ENCODE assay signal across 16 mouse cellular contexts in the genomic region with DNA sequence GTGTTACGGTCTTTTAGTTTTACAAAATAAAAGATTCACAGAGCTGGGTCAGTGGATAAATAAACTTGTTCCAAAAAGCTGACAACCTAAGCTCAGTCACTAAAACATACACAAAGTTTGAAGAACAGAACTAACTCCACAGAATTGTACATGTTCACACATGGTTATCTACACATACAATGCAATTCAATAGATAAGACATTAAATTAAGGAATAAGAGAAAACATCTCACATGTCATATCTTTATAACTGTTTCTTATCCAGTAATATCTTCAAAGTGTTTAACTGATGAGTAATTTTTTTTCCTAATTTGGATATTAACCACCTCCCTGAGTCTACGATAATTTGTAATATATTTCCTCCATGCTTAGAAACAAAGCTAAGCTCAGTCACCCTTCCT.
"Had no signal": no experiment of that assay in that cellular context is flagged by ENCODE, and none has a peak within 500 bp of the region (broad histone marks: within the 10 kb centered on the region; RNA-seq: fewer than 3 reads in every experiment).

No protein-coding gene starts in this region.

- H3K9ac ChIP-seq: neural tube, embryonic 12.5 days; neural tube, embryonic 13.5 days; neural tube, embryonic 15.5 days; stomach, embryonic 15.5 days had no signal

- H3K4me2 ChIP-seq: neural tube, embryonic 12.5 days; neural tube, embryonic 13.5 days; neural tube, embryonic 15.5 days; stomach, embryonic 15.5 days had no signal

- H3K4me3 ChIP-seq: neural tube, embryonic 12.5 days; neural tube, embryonic 13.5 days; neural tube, embryonic 15.5 days; stomach, embryonic 15.5 days had no signal

- DNase-seq: retina, postnatal 1 day; right cerebral cortex, adult 18-20 months; right cerebral cortex, postnatal 14 days; right cerebral cortex, postnatal 25 days; right cerebral cortex, postnatal 4 days; spleen, adult 18-20 months; thymus, adult 18-20 months; thymus, adult 2 months; thymus, postnatal 14 days; thymus, postnatal 25 days; thymus, postnatal 36 days; thymus, postnatal 4 days had no signal

- H3K9me3 ChIP-seq: neural tube, embryonic 12.5 days; neural tube, embryonic 13.5 days; neural tube, embryonic 15.5 days; stomach, embryonic 15.5 days had no signal

- H3K27ac ChIP-seq: neural tube, embryonic 12.5 days; neural tube, embryonic 13.5 days; neural tube, embryonic 15.5 days; stomach, embryonic 15.5 days had no signal

- H3K36me3 ChIP-seq: neural tube, embryonic 12.5 days; neural tube, embryonic 13.5 days; neural tube, embryonic 15.5 days; stomach, embryonic 15.5 days had no signal

- H3K4me1 ChIP-seq: neural tube, embryonic 12.5 days; neural tube, embryonic 13.5 days; neural tube, embryonic 15.5 days; stomach, embryonic 15.5 days had no signal

- H3K27me3 ChIP-seq: neural tube, embryonic 12.5 days; neural tube, embryonic 13.5 days; neural tube, embryonic 15.5 days; stomach, embryonic 15.5 days had no signal
